ENCODE assay signal across 21 mouse cellular contexts in the genomic region with DNA sequence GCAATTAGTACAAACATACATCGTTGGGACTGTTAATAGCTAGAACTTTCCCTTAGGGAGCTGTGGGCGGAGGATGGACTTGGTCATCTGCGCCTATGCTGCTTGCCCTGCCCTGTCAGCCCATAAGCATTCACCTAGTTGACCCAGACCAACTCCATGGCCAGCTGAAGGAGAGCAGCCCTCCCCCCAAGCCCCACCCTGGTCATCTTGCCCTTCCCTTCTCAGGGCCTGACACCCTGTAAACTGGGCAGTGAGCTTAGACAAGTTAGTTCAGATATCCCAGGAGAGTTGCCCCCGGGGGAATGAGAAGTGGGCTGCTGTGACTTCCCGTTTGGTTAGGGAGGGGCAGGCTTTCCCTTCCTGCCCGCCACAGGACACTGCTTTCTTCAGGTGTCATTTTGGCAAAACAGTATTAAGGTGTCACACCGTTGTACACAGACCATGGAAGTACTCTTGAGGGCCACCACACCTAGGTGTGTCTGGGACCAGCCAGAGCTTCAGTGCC. TPM values are rescaled to one million over a fixed set of nuclear protein-coding genes. Genes with fewer than 3 reads are reported as not detected.
DNase-seq lines count a peak whose midpoint lies in the region; ATAC-seq and TF ChIP-seq lines count a peak whose summit lies in the region.
"Had no signal": no experiment of that assay in that cellular context is flagged by ENCODE, and none has a peak within 500 bp of the region (broad histone marks: within the 10 kb centered on the region; RNA-seq: fewer than 3 reads in every experiment).

No protein-coding gene starts in this region.

- no peak for DNase-seq in hindbrain, postnatal 0 days (ENCODE audit: low spot score)
- DNase-seq in hindbrain, embryonic 14.5 days (ENCODE audit: low spot score), result no peak
- peak; percentile 41 for DNase-seq in liver, postnatal 0 days
- no peak for DNase-seq in liver
- no peak for DNase-seq in neural tube, embryonic 10.5 days (ENCODE audit: extremely low spot score, low spot score)
- DNase-seq in splenic B cell, adult 2 months (ENCODE audit: low read depth, low spot score), result peak; percentile 63
- DNase-seq: adrenal gland, adult 2 months; adrenal gland, postnatal 25 days; cerebellum, adult 18-20 months; cerebellum, adult 9-11 months; cerebellum, postnatal 36 days; gastrocnemius, postnatal 10 days; heart, adult 2 months had no signal

- H3K27me3 ChIP-seq in hindbrain, postnatal 0 days (ENCODE audit: insufficient read depth, low read length), result no peaks in the 10 kb centered on the region
- H3K27me3 ChIP-seq in hindbrain, embryonic 14.5 days (ENCODE audit: control insufficient read depth, insufficient read depth, low read length), result no peaks in the 10 kb centered on the region
- H3K27me3 ChIP-seq in liver, postnatal 0 days (ENCODE audit: insufficient read depth, low read length), result no peaks in the 10 kb centered on the region
- no peaks in the 10 kb centered on the region for H3K27me3 ChIP-seq in neural tube, embryonic 13.5 days
- H3K27me3 ChIP-seq in splenic B cell, adult 2 months (ENCODE audit: control insufficient read depth, insufficient read depth, low read length, poor library complexity, severe bottlenecking), result no peaks in the 10 kb centered on the region
- H3K27me3 ChIP-seq: forebrain, embryonic 12.5 days; heart, embryonic 12.5 days; hindbrain, embryonic 15.5 days had no signal

- WGBS in hindbrain, postnatal 0 days, result 84% methylated on average over 7 of the region's 7 CpGs
- WGBS in hindbrain, embryonic 14.5 days, result 85% methylated on average over 7 of the region's 7 CpGs
- 66% methylated on average over 7 of the region's 7 CpGs for WGBS in liver, postnatal 0 days (ENCODE audit: insufficient replicate concordance)
- 83% methylated on average over 7 of the region's 7 CpGs for whole genome bisulfite sequencing in neural tube, embryonic 13.5 days

- no peak overlapping the region for H3K4me3 ChIP-seq in hindbrain, postnatal 0 days (ENCODE audit: low read length)
- no peak overlapping the region for H3K4me3 ChIP-seq in hindbrain, embryonic 14.5 days (replicated peaks; ENCODE audit: low read length)
- no peak overlapping the region for H3K4me3 ChIP-seq in liver, postnatal 0 days (ENCODE audit: low read depth, low read length)
- H3K4me3 ChIP-seq in neural tube, embryonic 13.5 days, result no peak overlapping the region
- H3K4me3 ChIP-seq: forebrain, embryonic 12.5 days; heart, adult 2 months; heart, embryonic 12.5 days; hindbrain, embryonic 10.5 days; hindbrain, embryonic 15.5 days had no signal

- no peak for TF ChIP-seq CTCF in hindbrain, postnatal 0 days (IDR thresholded peaks at IDR 0.05; ENCODE audit: low read depth)
- TF ChIP-seq CTCF in liver, postnatal 0 days (IDR thresholded peaks at IDR 0.05; ENCODE audit: low read depth), result no peak

- H3K9me3 ChIP-seq in hindbrain, postnatal 0 days (ENCODE audit: low read length), result no peaks in the 10 kb centered on the region
- no peaks in the 10 kb centered on the region for H3K9me3 ChIP-seq in hindbrain, embryonic 14.5 days (ENCODE audit: control insufficient read depth, low read length)
- no peaks in the 10 kb centered on the region for H3K9me3 ChIP-seq in liver, postnatal 0 days (ENCODE audit: low read length)
- no peaks in the 10 kb centered on the region for H3K9me3 ChIP-seq in neural tube, embryonic 13.5 days
- H3K9me3 ChIP-seq: forebrain, embryonic 12.5 days; heart, embryonic 12.5 days; hindbrain, embryonic 10.5 days; hindbrain, embryonic 15.5 days had no signal

- no peak overlapping the region for H3K4me2 ChIP-seq in hindbrain, postnatal 0 days (ENCODE audit: low read depth, low read length)
- no peak overlapping the region for H3K4me2 ChIP-seq in hindbrain, embryonic 14.5 days (replicated peaks)
- no peak overlapping the region for H3K4me2 ChIP-seq in liver, postnatal 0 days (ENCODE audit: low read depth, low read length)
- H3K4me2 ChIP-seq in neural tube, embryonic 13.5 days, result no peak overlapping the region
- H3K4me2 ChIP-seq: forebrain, embryonic 12.5 days; heart, embryonic 12.5 days; hindbrain, embryonic 15.5 days had no signal

- H3K36me3 ChIP-seq in hindbrain, postnatal 0 days (ENCODE audit: insufficient read depth, low read length), result peaks cover 43% of the 10 kb centered on the region; the same call in 1 of the 2 replicates
- peaks cover 62% of the 10 kb centered on the region for H3K36me3 ChIP-seq in hindbrain, embryonic 14.5 days (replicated peaks; ENCODE audit: control insufficient read depth, insufficient read depth)
- H3K36me3 ChIP-seq in liver, postnatal 0 days (replicated peaks; ENCODE audit: insufficient read depth, low read length), result peaks cover 32% of the 10 kb centered on the region
- peaks cover 67% of the 10 kb centered on the region for H3K36me3 ChIP-seq in neural tube, embryonic 13.5 days
- peaks cover 1% of the 10 kb centered on the region; the same call in 1 of the 2 replicates for H3K36me3 ChIP-seq in splenic B cell, adult 2 months (ENCODE audit: control insufficient read depth, insufficient read depth, low read length, poor library complexity, severe bottlenecking)

- ATAC-seq in hindbrain, postnatal 0 days, result peak; percentile 21; the same call in 1 of the 2 replicates
- no peak for ATAC-seq in hindbrain, embryonic 14.5 days (ENCODE audit: low FRiP score)
- no peak for ATAC-seq in liver, postnatal 0 days
- 0 out of 2 replicates have a peak, but pooled peaks have one; percentile 25 for ATAC-seq in neural tube, embryonic 13.5 days (ENCODE audit: low read depth)
- ATAC-seq: forebrain, embryonic 16.5 days had no signal

- H3K27ac ChIP-seq in hindbrain, postnatal 0 days, result no peak overlapping the region
- H3K27ac ChIP-seq in hindbrain, embryonic 14.5 days, result no peak overlapping the region
- no peak overlapping the region for H3K27ac ChIP-seq in liver, postnatal 0 days (ENCODE audit: low read depth)
- H3K27ac ChIP-seq in neural tube, embryonic 13.5 days (replicated peaks), result no peak overlapping the region
- H3K27ac ChIP-seq: forebrain, embryonic 12.5 days; heart, adult 2 months; hindbrain, embryonic 10.5 days; hindbrain, embryonic 15.5 days had no signal

- H3K9ac ChIP-seq in hindbrain, postnatal 0 days (replicated peaks; ENCODE audit: low read length), result no peak overlapping the region
- H3K9ac ChIP-seq in hindbrain, embryonic 14.5 days, result no peak overlapping the region
- no peak overlapping the region for H3K9ac ChIP-seq in liver, postnatal 0 days (replicated peaks)
- no peak overlapping the region for H3K9ac ChIP-seq in neural tube, embryonic 13.5 days
- H3K9ac ChIP-seq: forebrain, embryonic 12.5 days; heart, embryonic 12.5 days; hindbrain, embryonic 15.5 days had no signal

- H3K4me1 ChIP-seq in hindbrain, postnatal 0 days (ENCODE audit: insufficient read depth, low read length), result no peaks in the 10 kb centered on the region
- no peaks in the 10 kb centered on the region for H3K4me1 ChIP-seq in hindbrain, embryonic 14.5 days (replicated peaks; ENCODE audit: control insufficient read depth, insufficient read depth, low read length)
- H3K4me1 ChIP-seq in liver, postnatal 0 days (ENCODE audit: insufficient read depth), result peaks cover 4% of the 10 kb centered on the region; the same call in 1 of the 2 replicates
- no peaks in the 10 kb centered on the region for H3K4me1 ChIP-seq in neural tube, embryonic 13.5 days (replicated peaks)
- H3K4me1 ChIP-seq: forebrain, embryonic 12.5 days; heart, embryonic 12.5 days; hindbrain, embryonic 10.5 days; hindbrain, embryonic 15.5 days had no signal

- no peak for TF ChIP-seq EP300 in liver, postnatal 0 days (IDR thresholded peaks at IDR 0.05; ENCODE audit: low read depth)

RNA-seq across cellular contexts. Expression of a gene that starts 46.7 kb away (rescaled TPM):
- total RNA-seq in hindbrain, postnatal 0 days (2014; rRNA removed), result 0.37 and 4.3 TPM in 2 replicates
- 1.4 and 1.5 TPM in 2 replicates for polyA plus RNA-seq in hindbrain, postnatal 0 days (2015; fragmentation: Nextera tagmentation; extraction: Ambion mirVana)
- 0.72 TPM in 2 replicates for polyA plus RNA-seq in hindbrain, embryonic 14.5 days (2014; fragmentation: Nextera tagmentation; extraction: Ambion mirVana)
- polyA plus RNA-seq in liver, postnatal 0 days (2015; fragmentation: Nextera tagmentation; extraction: Ambion mirVana), result 2.7 and 3.4 TPM in 2 replicates
- 0.31 and 0.39 TPM in 2 replicates for polyA plus RNA-seq in neural tube, embryonic 13.5 days (2015; fragmentation: Nextera tagmentation; extraction: Ambion mirVana)
- total RNA-seq: adrenal gland, postnatal 25 days; gastrocnemius, postnatal 4 days; heart, postnatal 25 days had no signal
- polyA plus RNA-seq: adrenal gland, adult 2 months had no signal

Comparison
In these comparisons a context has a peak if more than half of its experiments do, and no peak if none do; other contexts are left out.
1. ATAC-seq: peak in hindbrain, postnatal 0 days (single experiment) and neural tube, embryonic 13.5 days (single experiment); none in hindbrain, embryonic 14.5 days (single experiment) and liver, postnatal 0 days (single experiment).
2. DNase-seq: peak in liver, postnatal 0 days (single experiment) and splenic B cell, adult 2 months (single experiment); none in hindbrain, postnatal 0 days (single experiment), hindbrain, embryonic 14.5 days (single experiment), liver (single experiment) and neural tube, embryonic 10.5 days (single experiment).